Mouse (Mus musculus) spleen, adult 2 months (tissue): Measurements from ENCODE around the gene Tle4. TPM values are rescaled to one million over a fixed set of nuclear protein-coding genes. Genes with fewer than 3 reads are reported as not detected.

Experiments
- DNase-seq, 2 experiments: peaks; one replicate each; pipeline versions ENCODE4 v3.0.0 to v3.0.0-alpha.2; 2012 to 2021; ENCODE audit warnings: low spot score in 2 of 2, low read depth in 1 of 2
- H3K27ac ChIP-seq: fragments of 200-500 bp; 2 replicates; pipeline ENCODE4 v1.5.1; 2012; ENCODE audit warnings: low read length, inconsistent platforms; ENCODE audit not compliant: insufficient read depth
- H3K27me3 ChIP-seq: fragments of 200-500 bp; 2 replicates; pipeline ENCODE4 v1.6.1; 2012; ENCODE audit warnings: mild to moderate bottlenecking, moderate library complexity, low read length, inconsistent platforms; ENCODE audit not compliant: control insufficient read depth, insufficient read depth
- H3K36me3 ChIP-seq: fragments of 200-500 bp; 2 replicates; pipeline ENCODE4 v1.6.1; 2012; ENCODE audit warnings: mild to moderate bottlenecking, low read length, inconsistent platforms; ENCODE audit not compliant: control insufficient read depth, insufficient read depth
- H3K4me1 ChIP-seq: fragments of 200-500 bp; 2 replicates; pipeline ENCODE4 v1.6.1; 2011; ENCODE audit warnings: inconsistent platforms; ENCODE audit not compliant: control insufficient read depth, insufficient read depth, insufficient read length
- H3K4me3 ChIP-seq: fragments of 200-500 bp; 2 replicates; pipeline ENCODE4 v1.5.1; 2011; ENCODE audit warnings: mild to moderate bottlenecking, inconsistent platforms; ENCODE audit not compliant: insufficient read depth, insufficient read length; ENCODE audit errors: extremely low read depth
- CTCF ChIP-seq: fragments of 200-500 bp; IDR thresholded peaks from 2 replicates; pipeline ENCODE4 v1.5.1; 2011; ENCODE audit warnings: mild to moderate bottlenecking, inconsistent platforms; ENCODE audit not compliant: insufficient read depth, insufficient read length, insufficient replicate concordance; ENCODE audit errors: extremely low read depth
- POLR2A ChIP-seq: fragments of 200-500 bp; IDR thresholded peaks from 2 replicates; pipeline ENCODE4 v1.6.1; 2011; ENCODE audit warnings: low read depth, low read length, inconsistent platforms
- WGBS: fragments of 180-500 bp; shearing (Covaris S2); methylation state at CpG from one replicate; pipeline ENCODE4 v1.1.7; 2018; 5-methylcytosine and 5-hydroxymethylcytosine counted together
- polyA plus RNA-seq: library from polyadenylated mRNA; depleted of rRNA; stranded (reverse); fragments of >200 nt; gene quantifications from 2 replicates; pipeline ENCODE4 v1.2.3, GENCODE M21; 2012

Tle4 gene
- polyA plus RNA-seq, 1 experiment: 15.9 TPM

DNA sequence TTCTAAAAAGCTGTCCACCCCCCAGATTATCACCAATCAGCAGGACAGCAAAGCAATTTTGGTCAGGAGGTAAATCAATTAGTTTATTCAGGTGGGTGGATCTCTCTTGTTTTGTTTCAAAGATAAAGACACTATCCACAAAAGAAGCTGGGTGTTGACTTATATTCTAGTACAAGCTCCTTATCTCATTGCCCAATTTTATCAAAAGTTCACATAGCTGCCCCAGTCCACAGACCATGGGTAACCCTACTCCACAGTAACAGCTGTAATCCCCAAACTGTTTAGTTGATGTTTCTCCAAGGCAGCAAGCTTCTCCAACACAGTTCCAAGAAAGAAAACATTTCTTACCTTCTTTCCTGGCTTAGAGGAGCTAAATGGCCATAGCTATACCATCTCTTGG is 21.5 kb downstream of the Tle4 start:
- Histone ChIP-seq H3K27ac (no peak overlapping the region), H3K27me3 (no peaks in the 10 kb centered on the region), H3K4me3 (no peak overlapping the region), H3K36me3 (peaks cover 2% of the 10 kb centered on the region; the same call in 1 of the 2 replicates), H3K4me1 (peaks cover 3% of the 10 kb centered on the region; the same call in 1 of the 2 replicates)
- TF ChIP-seq CTCF (no peak), POLR2A (no peak)
- no peak for DNase-seq

DNA sequence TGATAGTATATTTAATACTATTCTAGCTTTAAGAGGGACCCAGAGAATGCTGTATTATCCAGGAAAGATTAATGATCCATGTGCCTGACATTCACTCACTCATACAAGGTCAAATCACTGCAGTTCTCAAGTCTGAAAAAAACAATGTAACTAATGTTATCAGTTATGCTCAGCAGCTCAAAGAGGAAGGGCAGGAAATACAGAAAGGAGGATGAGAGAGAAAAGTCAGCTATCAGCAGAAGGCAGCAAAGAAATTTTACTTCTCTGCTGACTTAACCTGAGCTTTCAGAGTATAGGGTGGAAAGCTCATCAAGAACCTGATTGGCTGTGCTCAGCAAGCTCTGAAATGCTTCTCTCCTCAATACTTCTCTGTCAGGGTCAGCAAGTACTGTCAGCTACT is 29.0 kb downstream of the Tle4 start:
- Histone ChIP-seq H3K27ac (no peak overlapping the region), H3K36me3 (no peaks in the 10 kb centered on the region), H3K27me3 (no peaks in the 10 kb centered on the region), H3K4me3 (no peak overlapping the region), H3K4me1 (peaks cover 2% of the 10 kb centered on the region; the same call in 1 of the 2 replicates)
- no peak for DNase-seq
- no peak for TF ChIP-seq CTCF
- no peak for TF ChIP-seq POLR2A

DNA sequence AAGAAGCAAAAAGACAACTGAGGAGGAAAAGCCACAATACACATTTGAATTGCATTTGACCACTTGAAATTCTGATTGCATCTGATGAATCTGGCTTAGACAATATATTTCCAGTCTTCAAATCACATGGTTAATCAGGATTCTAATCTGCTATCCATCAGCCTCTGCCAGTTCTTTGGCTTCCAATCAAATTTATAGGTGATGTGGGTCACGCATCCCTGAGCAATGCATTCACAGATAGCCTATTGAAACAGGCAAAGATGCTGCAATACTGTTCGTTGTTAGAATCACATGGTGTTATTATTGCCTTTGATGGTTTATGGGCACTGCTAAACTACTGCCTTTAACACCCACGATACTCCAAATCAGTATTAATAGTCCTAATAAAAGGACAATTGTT is 30.8 kb downstream of the Tle4 start:
- Histone ChIP-seq H3K4me1 (peaks cover 2% of the 10 kb centered on the region; the same call in 1 of the 2 replicates), H3K4me3 (no peak overlapping the region)
- 95% methylated on average over 3 of the region's 3 CpGs for WGBS

DNA sequence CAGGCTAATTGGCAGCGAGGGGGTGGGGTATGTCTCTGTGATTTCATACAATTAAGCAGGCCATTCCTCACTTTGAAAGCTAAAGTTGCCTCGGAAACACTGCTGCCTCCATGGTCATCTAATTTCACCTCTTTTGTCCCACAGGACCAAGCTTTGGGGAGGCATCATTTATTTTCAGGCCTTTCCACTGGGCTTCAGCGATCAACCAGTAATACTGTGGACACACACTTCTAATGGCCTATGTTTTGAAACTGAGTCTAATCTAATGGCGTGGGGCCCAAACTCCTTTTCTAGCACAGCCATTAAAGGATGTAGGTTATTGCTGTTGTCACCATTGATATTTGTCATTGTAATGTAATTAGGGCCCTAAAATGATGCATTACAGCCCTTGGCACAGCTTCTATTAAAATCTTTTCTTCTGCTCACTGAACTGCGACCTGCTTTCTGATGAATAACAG is 31.3 kb downstream of the Tle4 start:
- Histone ChIP-seq H3K36me3 (no peaks in the 10 kb centered on the region), H3K4me3 (no peak overlapping the region), H3K27me3 (no peaks in the 10 kb centered on the region), H3K27ac (no peak overlapping the region), H3K4me1 (peaks cover 2% of the 10 kb centered on the region; the same call in 1 of the 2 replicates)
- no peak for DNase-seq
- WGBS: 93% methylated on average over 5 of the region's 5 CpGs
- TF ChIP-seq POLR2A: no peak
- no peak for TF ChIP-seq CTCF

More for the DNA sequence above, 30.8 kb downstream of the Tle4 start:
- H3K27me3 ChIP-seq: no peaks in the 10 kb centered on the region
- no peaks in the 10 kb centered on the region for H3K36me3 ChIP-seq
- no peak overlapping the region for H3K27ac ChIP-seq
- TF ChIP-seq POLR2A: no peak
- TF ChIP-seq CTCF: no peak
- no peak for DNase-seq

DNA sequence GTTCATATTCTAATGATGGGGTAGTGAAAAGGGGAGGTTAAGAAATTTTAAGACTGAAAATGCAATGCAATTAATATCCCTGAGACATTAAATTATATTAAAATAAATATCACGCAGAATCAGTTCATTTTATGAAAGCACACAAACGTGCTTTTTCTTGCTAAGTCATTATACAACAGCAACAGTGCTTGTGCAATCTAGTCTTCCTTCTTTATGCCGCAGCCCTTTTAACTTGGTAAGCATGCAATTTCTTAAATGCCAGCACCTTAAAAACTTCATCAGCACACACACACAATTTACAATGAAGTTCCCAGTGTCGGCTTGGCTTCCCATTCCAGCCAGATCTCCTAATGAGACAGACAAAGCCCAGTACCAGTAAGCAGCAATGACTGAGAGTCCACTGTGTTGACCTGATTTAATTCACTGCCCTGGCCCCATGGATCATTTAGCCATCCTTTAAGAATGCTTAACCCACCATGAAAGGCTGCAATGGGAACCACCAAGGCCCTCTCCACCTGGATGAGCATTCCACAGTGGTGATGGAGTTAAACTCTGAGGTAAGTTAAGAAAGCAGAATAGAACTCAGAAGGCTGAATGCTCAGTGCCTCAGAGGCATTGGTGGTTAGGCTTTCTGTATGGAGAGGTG is 32.3 kb downstream of the Tle4 start:
- Histone ChIP-seq H3K27me3 (no peaks in the 10 kb centered on the region), H3K36me3 (peaks cover 3% of the 10 kb centered on the region; the same call in 1 of the 2 replicates), H3K27ac (no peak overlapping the region), H3K4me3 (no peak overlapping the region), H3K4me1 (peaks cover 2% of the 10 kb centered on the region; the same call in 1 of the 2 replicates)
- DNase-seq: no peak
- TF ChIP-seq CTCF (no peak), POLR2A (no peak)
- WGBS: 79% methylated on average over 4 of the region's 4 CpGs

DNA sequence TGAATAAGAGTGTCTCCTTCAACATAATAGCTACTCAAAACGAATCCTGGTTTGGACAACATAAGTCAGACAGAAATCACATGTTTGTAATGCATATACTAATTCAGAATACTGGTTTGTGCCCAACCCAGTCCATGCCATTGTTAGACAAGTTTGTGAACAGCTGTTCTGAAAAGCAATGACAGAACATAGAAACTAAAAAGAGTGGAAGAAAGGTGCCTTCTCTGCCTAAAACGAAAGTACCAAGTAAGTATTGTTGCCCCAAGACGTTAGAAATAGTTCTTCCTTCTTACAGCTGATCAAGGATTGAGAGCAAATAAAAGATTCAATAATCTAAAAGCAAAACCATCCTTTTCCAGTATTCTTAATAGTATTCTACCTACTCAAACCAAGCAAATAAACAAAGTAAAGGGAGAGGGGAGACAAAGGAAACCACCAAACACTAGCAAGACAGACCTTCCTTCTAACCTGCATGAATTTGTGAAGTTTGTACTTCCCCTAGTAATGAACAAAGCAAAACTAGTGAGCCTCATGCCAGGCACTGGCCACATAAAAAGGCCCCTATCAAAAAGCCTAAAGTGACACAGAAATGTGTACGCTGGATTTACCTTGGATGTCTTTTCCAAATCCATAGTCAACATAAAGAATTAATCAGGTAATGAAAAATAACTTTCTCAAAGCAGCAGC is 34.4 kb downstream of the Tle4 start:
- no peak for TF ChIP-seq CTCF
- no peak for TF ChIP-seq POLR2A
- no peak overlapping the region for H3K27ac ChIP-seq
- no peaks in the 10 kb centered on the region for H3K27me3 ChIP-seq
- WGBS: 33% methylated on average over 4 of the region's 4 CpGs
- no peak overlapping the region for H3K4me3 ChIP-seq
- DNase-seq: no peak
- H3K36me3 ChIP-seq: peaks cover 3% of the 10 kb centered on the region; the same call in 1 of the 2 replicates
- H3K4me1 ChIP-seq: no peaks in the 10 kb centered on the region

DNA sequence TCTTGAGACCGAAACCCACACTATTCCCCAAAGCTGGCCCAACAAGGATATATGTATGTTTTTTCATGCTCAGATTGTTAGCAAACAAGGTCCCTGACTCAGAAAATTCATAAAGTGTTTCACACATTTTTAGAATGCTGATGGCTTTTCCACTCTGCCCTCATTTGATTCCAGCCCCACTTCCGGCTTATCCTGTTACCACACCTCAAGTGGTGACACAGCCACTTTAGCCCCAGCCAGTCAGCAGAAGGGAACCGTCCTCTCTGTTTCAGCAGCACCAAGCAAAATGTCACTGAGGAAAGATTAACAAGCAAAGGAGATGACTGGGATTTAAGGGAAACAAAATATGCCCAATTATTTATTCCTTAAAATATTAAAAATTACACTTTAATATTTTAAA is 50.0 kb downstream of the Tle4 start:
- DNase-seq: no peak
- no peak overlapping the region for H3K27ac ChIP-seq
- peaks cover 1% of the 10 kb centered on the region; the same call in 1 of the 2 replicates for H3K36me3 ChIP-seq
- H3K4me1 ChIP-seq: peaks cover 10% of the 10 kb centered on the region
- no peaks in the 10 kb centered on the region for H3K27me3 ChIP-seq
- no peak for TF ChIP-seq POLR2A
- WGBS: 91% methylated on average over 3 of the region's 3 CpGs
- H3K4me3 ChIP-seq: no peak overlapping the region
